ENCODE assay signal across 8 mouse cellular contexts in genomic region chr9:58541895-58542338, GRCm38 (mm10). TPM values are rescaled to one million over a fixed set of nuclear protein-coding genes. Genes with fewer than 3 reads are reported as not detected.
A peak's percentile ranks its signal among the peaks of the same experiment; 100 is the strongest.
DNase-seq lines count a peak whose midpoint lies in the region; TF ChIP-seq lines count a peak whose summit lies in the region.

No protein-coding gene starts in this region.

- TF ChIP-seq CTCF in layer of hippocampus, adult 2 months (conservative IDR thresholded peaks at IDR 0.05) = no peak

- peak; percentile 51 for DNase-seq in CD4-positive, CD25-positive, alpha-beta regulatory T cell, adult 2 months (ENCODE audit: low read depth, low spot score)
- DNase-seq in adrenal gland, postnatal 36 days = peak; percentile 91 to 92
- peak; percentile 65 to 74 for DNase-seq in frontal cortex, adult 2 months (ENCODE audit: extremely low spot score in 1 of 2, low spot score in 1 of 2)
- peak; percentile 75 to 79 for DNase-seq in heart, postnatal 36 days
- DNase-seq in layer of hippocampus, adult 2 months (ENCODE audit: low spot score in 2 of 2) = peak; percentile 62 to 66
- DNase-seq in lung, adult 18-20 months = peak; percentile 63 to 77
- DNase-seq in ovary, adult 18-20 months (ENCODE audit: low spot score) = peak; percentile 57
- peak; percentile 83 for DNase-seq in thymus, postnatal 4 days

- intact Hi-C loops in heart, postnatal 36 days (cut with DNase I) = loop anchor here (5.0 kb wide), 1 partner anchor 330 kb away; no protein-coding TSS in a partner anchor

- no peak overlapping the region for H3K4me3 ChIP-seq in layer of hippocampus, adult 2 months

- peak overlapping the region; percentile 55; the same call in 1 of the 2 replicates for H3K27ac ChIP-seq in layer of hippocampus, adult 2 months

RNA-seq across cellular contexts. Expression of gene Cd276, which starts 13.3 kb away (rescaled TPM):
- 10 to 100 TPM in 1 of 2 experiments, 1 to 10 TPM in 1; 9.7 to 12.6 TPM for total RNA-seq in adrenal gland, postnatal 36 days (2021)
- 15.8 and 16.2 TPM in 2 replicates for polyA plus RNA-seq in frontal cortex, adult 2 months (2012; rRNA removed)
- 1 to 10 TPM; 8.1 to 9.9 TPM for total RNA-seq in heart, postnatal 36 days (2021)
- 1 to 10 TPM; 7.4 to 8.2 TPM for total RNA-seq in layer of hippocampus, adult 2 months (2021)

RNA-seq across cellular contexts. Expression of gene Nptn, which starts 40.1 kb away (rescaled TPM):
- total RNA-seq in adrenal gland, postnatal 36 days (2021) = 100 to 1,000 TPM; 170 to 181 TPM
- 986 and 1,010 TPM in 2 replicates for polyA plus RNA-seq in frontal cortex, adult 2 months (2012; rRNA removed)
- total RNA-seq in heart, postnatal 36 days (2021) = 100 to 1,000 TPM; 130 to 145 TPM
- 100 to 1,000 TPM; 834 to 835 TPM for total RNA-seq in layer of hippocampus, adult 2 months (2021)

RNA-seq across cellular contexts. Expression of gene Insyn1, which starts 53.5 kb away (rescaled TPM):
- total RNA-seq in adrenal gland, postnatal 36 days (2021) = 10 to 100 TPM in 1 of 2 experiments, 1 to 10 TPM in 1; 8.3 to 10.6 TPM
- polyA plus RNA-seq in frontal cortex, adult 2 months (2012; rRNA removed) = 158 and 162 TPM in 2 replicates
- total RNA-seq in heart, postnatal 36 days (2021) = 10 to 100 TPM; 15.0 to 19.2 TPM
- 100 to 1,000 TPM; 236 to 254 TPM for total RNA-seq in layer of hippocampus, adult 2 months (2021)

Comparison
In these comparisons a context has a peak if more than half of its experiments do, and no peak if none do; other contexts are left out.
1. RNA of gene Nptn, which starts 40.1 kb away (total RNA-seq): 834 to 835 TPM in layer of hippocampus, adult 2 months; 170 to 181 TPM in adrenal gland, postnatal 36 days and 130 to 145 TPM in heart, postnatal 36 days; every median in the first group is over 4 times any median in the second.
2. RNA of gene Insyn1, which starts 53.5 kb away (total RNA-seq): 236 to 254 TPM in layer of hippocampus, adult 2 months; 15.0 to 19.2 TPM in heart, postnatal 36 days and 8.3 to 10.6 TPM in adrenal gland, postnatal 36 days; every median in the first group is over 10 times any median in the second.
3. Peak in every context shown above with its lines, with median percentiles within 50 percentile points of each other: DNase-seq.